Mouse (Mus musculus): Measurements from ENCODE around the gene Lrch1.

GRCm38 (mm10) chr14:74917504-74918124, 30.1 kb downstream of the Lrch1 start:
- TF ChIP-seq CTCF (IDR thresholded peaks at IDR 0.05; ENCODE audit: borderline replicate concordance, insufficient read depth, low read depth, low read length) (no peak), POLR2A (IDR thresholded peaks at IDR 0.05; ENCODE audit: borderline replicate concordance, insufficient read depth, low read length) (no peak)

All from cerebellum, adult 2 months (tissue).